Mouse (Mus musculus) heart, adult 11 months (tissue): ENCODE results near the gene Dhodh.

Source experiments
- DNase-seq: peaks from one replicate; pipeline ENCODE4 v3.0.0; 2022

Dhodh gene

GRCm38 (mm10) chr8:109584830-109585229, 23.6 kb downstream of the Dhodh start:
- DNase-seq = no peak

GRCm38 (mm10) chr8:109584293-109584692, 24.2 kb downstream of the Dhodh start:
- no peak for DNase-seq

- no peak for DNase-seq
Observed at GRCm38 (mm10) chr8:109578900-109579301, 29.6 kb downstream of the Dhodh start, which contains the start of gene Hp. TSS of gene Hp (minus strand) at chr8:109579172.

- DNase-seq = no peak
Observed at GRCm38 (mm10) chr8:109576311-109576710, 32.2 kb downstream of the Dhodh start.

GRCm38 (mm10) chr8:109571139-109571538, 37.3 kb downstream of the Dhodh start:
- no peak for DNase-seq

GRCm38 (mm10) chr8:109565498-109566333, 42.8 kb downstream of the Dhodh start, which contains the start of the genes Dhx38 and Txnl4b:
TSS of gene Dhx38 (minus strand) at chr8:109565861.
TSS of gene Txnl4b (plus strand) at chr8:109565892.
- peak; percentile 100 for DNase-seq

GRCm38 (mm10) chr8:109564766-109565165, 43.7 kb downstream of the Dhodh start:
- no peak for DNase-seq

- no peak for DNase-seq
Observed at GRCm38 (mm10) chr8:109563881-109564280, 44.6 kb downstream of the Dhodh start.

- peak; percentile 83 for DNase-seq
Observed at GRCm38 (mm10) chr8:109551663-109552062, 56.8 kb downstream of the Dhodh start.

- no peak for DNase-seq
Observed at GRCm38 (mm10) chr8:109544049-109544448, 64.4 kb downstream of the Dhodh start.

- no peak for DNase-seq
Observed at GRCm38 (mm10) chr8:109542748-109543519, 65.5 kb downstream of the Dhodh start.

GRCm38 (mm10) chr8:109542165-109542564, 66.3 kb downstream of the Dhodh start:
- DNase-seq = no peak
